Comparison of ENCODE assay signal across 10 mouse cellular contexts in genomic region chr6:114846153-114846772, GRCm38 (mm10).
DNase-seq lines count a peak whose midpoint lies in the region; ATAC-seq and TF ChIP-seq lines count a peak whose summit lies in the region.
"Had no signal": no experiment of that assay in that cellular context is flagged by ENCODE, and none has a peak within 500 bp of the region (broad histone marks: within the 10 kb centered on the region; RNA-seq: fewer than 3 reads in every experiment).

No protein-coding gene starts in this region.

- 48% methylated on average over 4 of the region's 4 CpGs for WGBS in cerebellum, adult 2 months
- WGBS in intestine, embryonic 16.5 days, result 38% methylated on average over 4 of the region's 4 CpGs
- WGBS in neural tube, embryonic 14.5 days, result 10% methylated on average over 4 of the region's 4 CpGs

- H3K4me3 ChIP-seq in cerebellum, adult 2 months (replicated peaks; ENCODE audit: insufficient read depth, low read depth, low read length), result no peak overlapping the region
- no peak overlapping the region for H3K4me3 ChIP-seq in layer of hippocampus, adult 2 months
- no peak overlapping the region for H3K4me3 ChIP-seq in intestine, embryonic 16.5 days (ENCODE audit: low read length)
- H3K4me3 ChIP-seq in neural tube, embryonic 14.5 days (ENCODE audit: low read depth, low read length), result no peak overlapping the region
- H3K4me3 ChIP-seq: stomach, embryonic 15.5 days had no signal

- no peak for DNase-seq in cerebellum, adult 2 months
- DNase-seq in cerebellum, postnatal 4 days (ENCODE audit: low spot score in 2 of 2), result no peak
- no peak for DNase-seq in layer of hippocampus, adult 2 months (ENCODE audit: low spot score in 2 of 2)
- no peak for DNase-seq in layer of hippocampus, adult 9-10 months (ENCODE audit: low spot score)
- DNase-seq in testis, postnatal 10 days (ENCODE audit: low spot score), result no peak
- DNase-seq in lung, postnatal 4 days, result no peak

- H3K27ac ChIP-seq in cerebellum, adult 2 months (ENCODE audit: insufficient read depth, low read length), result 0 out of 2 replicates have a peak overlapping the region, but pooled peaks have one; percentile 46
- H3K27ac ChIP-seq in layer of hippocampus, adult 2 months, result peak overlapping the region; percentile 55; the same call in 1 of the 2 replicates
- no peak overlapping the region for H3K27ac ChIP-seq in intestine, embryonic 16.5 days (ENCODE audit: low read length)
- H3K27ac ChIP-seq in neural tube, embryonic 14.5 days (ENCODE audit: low read depth, low read length), result no peak overlapping the region
- H3K27ac ChIP-seq: stomach, embryonic 15.5 days had no signal

- no peak overlapping the region for H3K9ac ChIP-seq in intestine, embryonic 16.5 days (ENCODE audit: low read depth, low read length)
- H3K9ac ChIP-seq in neural tube, embryonic 14.5 days (replicated peaks; ENCODE audit: low read depth, low read length), result no peak overlapping the region
- H3K9ac ChIP-seq: stomach, embryonic 15.5 days had no signal

- no peaks in the 10 kb centered on the region for H3K36me3 ChIP-seq in intestine, embryonic 16.5 days (ENCODE audit: control insufficient read depth, insufficient read depth, low read length)
- no peaks in the 10 kb centered on the region for H3K36me3 ChIP-seq in neural tube, embryonic 14.5 days (ENCODE audit: control insufficient read depth, insufficient read depth, low read length)
- H3K36me3 ChIP-seq: stomach, embryonic 15.5 days had no signal

- H3K4me1 ChIP-seq in cerebellum, adult 2 months (ENCODE audit: control insufficient read depth, insufficient read depth, low read length), result no peaks in the 10 kb centered on the region
- H3K4me1 ChIP-seq in intestine, embryonic 16.5 days (ENCODE audit: control insufficient read depth, insufficient read depth, low read length), result peaks cover 9% of the 10 kb centered on the region; the same call in 1 of the 2 replicates
- H3K4me1 ChIP-seq in neural tube, embryonic 14.5 days (ENCODE audit: control insufficient read depth, insufficient read depth, low read length), result peaks cover 23% of the 10 kb centered on the region
- H3K4me1 ChIP-seq: stomach, embryonic 15.5 days had no signal

- no peak for TF ChIP-seq CTCF in cerebellum, adult 2 months (IDR thresholded peaks at IDR 0.05; ENCODE audit: borderline replicate concordance, insufficient read depth, low read depth, low read length)
- TF ChIP-seq CTCF in layer of hippocampus, adult 2 months (conservative IDR thresholded peaks at IDR 0.05), result no peak

- TF ChIP-seq POLR2A in cerebellum, adult 2 months (IDR thresholded peaks at IDR 0.05; ENCODE audit: borderline replicate concordance, insufficient read depth, low read length), result no peak

- no peak overlapping the region for H3K4me2 ChIP-seq in intestine, embryonic 16.5 days (ENCODE audit: low read depth, low read length)
- no peak overlapping the region for H3K4me2 ChIP-seq in neural tube, embryonic 14.5 days (ENCODE audit: low read depth, low read length)
- H3K4me2 ChIP-seq: stomach, embryonic 15.5 days had no signal

- H3K9me3 ChIP-seq in intestine, embryonic 16.5 days (ENCODE audit: control insufficient read depth, low read length), result no peaks in the 10 kb centered on the region
- H3K9me3 ChIP-seq in neural tube, embryonic 14.5 days (ENCODE audit: control insufficient read depth, low read length), result no peaks in the 10 kb centered on the region
- H3K9me3 ChIP-seq: stomach, embryonic 15.5 days had no signal

- H3K27me3 ChIP-seq in cerebellum, adult 2 months (ENCODE audit: control insufficient read depth, insufficient read depth, low read length), result no peaks in the 10 kb centered on the region
- H3K27me3 ChIP-seq in intestine, embryonic 16.5 days (replicated peaks; ENCODE audit: control insufficient read depth, insufficient read depth, low read length), result no peaks in the 10 kb centered on the region
- H3K27me3 ChIP-seq in neural tube, embryonic 14.5 days (ENCODE audit: control insufficient read depth, insufficient read depth, low read length), result no peaks in the 10 kb centered on the region
- H3K27me3 ChIP-seq: Patski; stomach, embryonic 15.5 days had no signal

- ATAC-seq in intestine, embryonic 16.5 days, result 0 out of 2 replicates have a peak, but pooled peaks have one; percentile 31
- ATAC-seq in neural tube, embryonic 14.5 days (ENCODE audit: low read depth), result peak; percentile 55; the same call in 1 of the 2 replicates
- ATAC-seq: Patski had no signal

Comparison
In these comparisons a context has a peak if more than half of its experiments do, and no peak if none do; other contexts are left out.
1. H3K27ac ChIP-seq: peak in cerebellum, adult 2 months (single experiment) and layer of hippocampus, adult 2 months (single experiment); none in intestine, embryonic 16.5 days (single experiment) and neural tube, embryonic 14.5 days (single experiment).